Mouse (Mus musculus) induced T-regulatory cell, adult 2 months (primary cell): ENCODE data around the gene Rsrp1.
"Not testable (repeated sequence)": the region's sequence is repeated elsewhere in the genome, so short reads cannot be mapped to it uniquely, and the experiment has no call there.

Experiments
- DNase-seq: peaks from one replicate; pipeline ENCODE4 v3.0.0-alpha.2; 2012; ENCODE audit warnings: low read depth

Rsrp1 gene

GRCm38 (mm10) chr4:134923258-134924018 lies at the start of gene Rsrp1:
Rsrp1 (plus strand) TSS chr4:134923592.
- DNase-seq = peak; percentile 99

- no peak for DNase-seq
Observed at GRCm38 (mm10) chr4:134876171-134876570, 47.2 kb upstream of the Rsrp1 start.

DNA sequence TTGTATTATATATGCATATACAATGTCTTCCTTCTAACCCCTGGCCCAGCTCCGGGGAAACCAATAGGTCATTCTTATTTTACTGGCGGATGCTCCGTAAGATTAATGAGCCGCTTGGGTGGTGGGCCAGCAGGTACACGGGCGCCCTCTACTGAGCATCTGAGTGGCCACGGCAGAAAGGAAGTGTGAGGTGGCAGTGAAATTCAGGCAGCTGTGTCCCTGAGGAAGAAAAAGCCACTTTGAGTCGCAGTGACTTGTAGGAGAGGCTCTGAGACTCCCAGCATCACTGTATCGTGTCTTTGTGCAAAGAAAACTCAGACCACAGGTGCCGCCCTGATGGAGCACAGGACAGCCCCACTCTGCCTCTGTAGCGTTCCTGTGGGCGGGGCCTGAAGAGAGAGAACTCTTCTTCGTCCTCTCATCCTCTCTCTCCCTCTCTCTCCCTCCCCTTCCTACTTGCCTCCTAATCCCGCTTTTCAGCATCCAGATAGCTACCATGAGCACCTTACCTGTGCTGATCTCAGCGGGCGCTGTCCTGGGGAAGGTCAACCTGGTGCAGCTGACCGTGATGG lies 43.9 kb upstream of the Rsrp1 start:
- peak; percentile 84 for DNase-seq

DNA sequence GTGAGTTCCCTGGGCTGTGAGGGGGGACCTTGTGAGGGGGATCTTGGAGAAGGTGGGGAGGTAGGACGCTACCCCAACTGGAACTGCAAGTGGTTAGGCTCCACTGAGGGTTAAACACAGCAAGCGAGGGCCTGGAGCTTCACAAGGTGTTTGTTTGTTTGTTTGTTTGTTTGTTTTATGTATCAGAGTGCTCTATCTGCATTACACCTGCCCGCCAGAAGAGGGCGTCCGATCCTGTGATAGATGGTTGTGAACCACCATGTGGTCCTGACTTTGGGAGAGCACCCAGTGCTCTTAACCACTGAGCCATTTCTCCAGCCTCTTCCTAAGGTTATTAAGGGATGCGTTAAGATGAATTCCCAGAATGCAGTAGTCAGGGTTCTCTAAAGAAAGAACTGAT lies 43.4 kb upstream of the Rsrp1 start:
- DNase-seq = peak; percentile 66

DNA sequence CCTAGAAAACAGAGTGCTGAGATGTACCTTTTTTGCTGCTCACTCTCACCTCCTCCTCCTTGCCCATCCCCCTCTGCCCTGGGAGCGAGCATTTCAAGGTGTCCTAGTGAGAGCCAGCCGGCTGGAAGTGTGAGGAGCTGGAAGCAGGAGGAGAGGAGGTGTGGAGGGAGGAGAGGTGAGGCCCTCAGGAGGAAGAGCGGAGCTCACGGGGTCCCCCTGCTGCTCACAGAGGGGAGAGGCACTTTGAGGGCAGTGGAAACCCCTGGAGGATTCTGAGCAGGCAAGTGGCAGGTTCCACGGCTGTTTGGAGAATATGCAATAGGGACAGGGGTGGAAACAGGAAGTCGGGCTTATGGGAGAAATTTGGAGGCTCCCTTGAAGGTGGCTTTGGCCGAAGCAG lies 40.1 kb upstream of the Rsrp1 start:
- peak; percentile 71 for DNase-seq

DNA sequence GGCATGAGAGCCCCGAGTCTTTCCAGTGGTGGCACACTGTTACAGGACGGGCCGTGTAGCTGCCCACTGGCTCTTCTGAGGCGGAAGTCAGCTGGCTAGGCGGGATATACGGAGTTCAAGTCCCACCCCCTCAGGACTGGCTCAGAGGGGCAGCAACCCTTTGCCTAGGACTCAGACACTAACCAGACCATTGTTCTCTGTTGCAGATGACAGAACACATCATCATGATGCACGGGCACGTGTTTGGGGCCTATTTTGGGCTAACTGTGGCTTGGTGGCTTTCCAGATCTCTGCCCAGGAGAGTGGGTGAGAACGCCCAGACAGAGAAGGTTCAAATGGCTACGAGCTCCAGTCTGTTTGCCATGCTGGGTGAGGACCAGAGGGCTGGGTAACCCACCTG lies 39.6 kb upstream of the Rsrp1 start:
- DNase-seq = no peak

GRCm38 (mm10) chr4:134884364-134884763 lies 39.0 kb upstream of the Rsrp1 start:
- DNase-seq = no peak

- no peak for DNase-seq
Observed at GRCm38 (mm10) chr4:134892096-134892495, 31.3 kb upstream of the Rsrp1 start.

DNA sequence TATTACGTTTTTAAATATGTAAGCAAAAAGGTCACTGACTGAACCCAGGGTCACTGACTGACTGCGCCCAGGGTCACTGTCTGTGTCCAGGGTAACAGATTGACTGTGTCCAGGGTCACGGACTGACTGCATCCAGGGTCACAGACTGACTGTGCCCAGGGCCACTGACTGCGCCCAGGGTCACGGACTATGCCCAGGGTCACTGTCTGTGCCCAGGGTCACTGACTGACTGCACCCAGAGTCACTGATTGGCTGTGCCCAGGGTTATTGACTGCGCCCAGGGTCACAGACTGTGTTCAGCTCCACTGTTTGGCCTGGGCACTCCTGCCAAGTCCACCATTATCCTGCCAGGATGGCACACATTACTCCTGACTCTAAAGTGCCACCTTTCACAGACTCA lies 26.1 kb upstream of the Rsrp1 start:
- DNase-seq = no peak

GRCm38 (mm10) chr4:134901126-134901525 lies 22.3 kb upstream of the Rsrp1 start:
- no peak for DNase-seq

DNA sequence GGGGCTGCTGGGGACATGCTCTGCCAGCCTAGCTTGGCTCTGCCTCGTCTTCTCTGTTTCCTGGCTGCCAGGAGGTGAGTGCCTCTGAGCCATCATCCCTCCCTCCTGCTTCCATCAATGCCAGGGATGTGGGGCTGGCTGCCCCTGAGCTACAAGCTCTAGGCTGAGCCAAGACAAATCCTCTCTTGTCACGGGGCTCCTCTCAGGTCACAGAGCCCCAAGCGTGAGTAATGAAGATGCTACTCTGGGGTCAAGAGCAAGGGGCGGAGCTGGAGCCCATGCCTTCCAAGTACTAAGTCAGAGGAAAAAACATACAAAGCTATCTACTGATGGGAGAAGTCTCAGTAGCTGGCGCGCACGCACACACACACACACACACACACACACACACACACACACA lies 20.3 kb upstream of the Rsrp1 start:
- no peak for DNase-seq

DNA sequence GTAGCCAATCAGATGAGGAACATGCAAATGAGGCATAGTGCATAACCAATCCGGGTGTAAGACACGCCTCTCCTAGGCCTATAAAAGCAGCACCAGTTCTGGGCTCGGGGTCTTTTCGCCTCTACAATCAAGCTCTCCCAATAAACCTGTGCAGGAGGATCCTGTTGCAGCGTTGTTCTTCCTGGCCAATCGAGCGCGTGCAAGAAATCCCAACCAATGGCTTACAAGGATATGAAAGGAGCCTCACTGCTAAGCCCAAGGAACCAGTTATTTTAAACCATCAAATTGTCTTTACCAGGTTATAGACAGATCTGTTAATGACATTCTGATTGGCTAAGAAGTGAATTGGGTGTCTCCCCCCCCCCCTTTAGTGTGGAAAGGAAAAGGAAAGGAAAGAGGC lies 12.0 kb upstream of the Rsrp1 start:
- not testable (repeated sequence) for DNase-seq

DNA sequence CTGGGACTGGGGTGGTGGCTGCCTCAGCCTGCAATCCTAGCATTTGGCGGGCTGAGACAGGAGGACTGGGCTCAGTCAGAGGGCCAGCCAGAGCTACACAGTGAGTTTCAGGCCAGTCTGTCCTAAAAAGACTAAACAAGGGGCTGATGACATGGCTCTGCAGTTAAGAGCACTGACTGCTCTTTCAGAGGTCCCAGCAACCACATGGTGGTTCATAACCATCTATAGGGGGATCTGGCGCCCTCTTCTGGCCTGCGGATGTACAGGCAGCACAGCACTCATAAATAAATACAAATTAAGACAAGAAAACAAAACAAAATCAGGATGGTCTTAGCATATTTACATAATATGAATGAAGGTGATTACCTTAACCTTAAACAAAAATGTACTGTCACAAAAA lies 10.0 kb upstream of the Rsrp1 start:
- peak; percentile 92 for DNase-seq

GRCm38 (mm10) chr4:134914122-134914863 lies 9.1 kb upstream of the Rsrp1 start:
- no peak for DNase-seq

DNA sequence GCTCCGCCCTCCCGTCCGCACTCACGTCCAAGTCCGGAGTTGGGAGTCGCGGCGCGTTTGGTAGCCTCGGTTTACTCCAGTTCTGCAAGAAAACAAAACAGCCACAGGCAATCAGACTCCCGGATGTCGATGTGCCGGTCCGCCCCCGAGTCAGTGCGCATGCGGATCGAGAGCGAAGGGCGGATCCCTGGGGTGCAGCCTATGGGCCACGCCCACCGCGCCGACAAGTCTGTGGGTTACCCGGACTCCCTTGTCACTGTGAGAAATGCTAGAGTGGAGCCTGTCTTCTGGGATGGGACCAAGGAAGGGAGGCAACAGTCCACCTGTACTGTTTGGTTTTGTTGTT lies 8.6 kb upstream of the Rsrp1 start, which contains the start of gene Tmem50a:
Tmem50a (minus strand) TSS at position 161 of the 346 bp plus-strand sequence.
- DNase-seq = peak; percentile 99

GRCm38 (mm10) chr4:134915223-134916050 lies 8.0 kb upstream of the Rsrp1 start:
- DNase-seq = no peak

DNA sequence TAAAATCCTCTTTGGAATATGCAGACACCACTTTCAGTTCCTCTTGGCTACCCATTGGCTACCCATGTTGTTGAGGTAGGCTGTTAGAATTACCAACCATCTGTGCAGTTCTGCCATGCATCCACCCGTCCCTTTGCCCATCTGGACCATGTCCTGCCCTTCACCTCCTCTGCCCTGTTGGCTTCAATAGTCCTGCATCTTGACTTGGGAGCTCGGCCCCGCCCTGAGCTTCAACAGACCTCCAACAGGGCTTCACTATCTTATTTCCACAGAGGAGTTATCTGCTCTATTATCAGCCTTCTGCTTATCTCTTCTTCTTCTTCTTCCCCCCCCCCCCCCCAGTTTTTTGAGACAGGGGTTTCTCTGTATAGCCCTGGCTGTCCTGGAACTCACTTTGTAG lies 6.2 kb upstream of the Rsrp1 start:
- no peak for DNase-seq

DNA sequence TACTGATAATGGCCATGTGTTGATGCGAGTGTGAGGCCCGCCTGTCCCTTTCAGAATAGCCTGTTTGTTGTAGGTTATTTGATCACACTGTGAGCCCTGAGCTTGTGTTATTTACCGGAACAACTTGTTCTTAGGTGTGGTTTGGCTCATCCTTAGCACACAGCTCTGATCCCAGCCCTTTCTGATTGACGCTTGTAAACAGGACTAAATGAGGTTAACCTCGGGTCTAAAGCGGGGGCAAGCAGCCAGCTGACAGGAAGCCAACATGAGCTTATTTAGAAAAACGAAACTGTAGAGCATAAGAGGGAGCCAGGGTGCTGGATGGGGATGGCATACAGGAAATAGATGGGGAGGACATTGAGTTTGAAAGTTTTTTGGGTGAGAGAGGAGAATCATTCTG lies 5.0 kb upstream of the Rsrp1 start:
- peak; percentile 88 for DNase-seq

GRCm38 (mm10) chr4:134919733-134920540 lies 3.5 kb upstream of the Rsrp1 start:
- DNase-seq = peak; percentile 85

DNA sequence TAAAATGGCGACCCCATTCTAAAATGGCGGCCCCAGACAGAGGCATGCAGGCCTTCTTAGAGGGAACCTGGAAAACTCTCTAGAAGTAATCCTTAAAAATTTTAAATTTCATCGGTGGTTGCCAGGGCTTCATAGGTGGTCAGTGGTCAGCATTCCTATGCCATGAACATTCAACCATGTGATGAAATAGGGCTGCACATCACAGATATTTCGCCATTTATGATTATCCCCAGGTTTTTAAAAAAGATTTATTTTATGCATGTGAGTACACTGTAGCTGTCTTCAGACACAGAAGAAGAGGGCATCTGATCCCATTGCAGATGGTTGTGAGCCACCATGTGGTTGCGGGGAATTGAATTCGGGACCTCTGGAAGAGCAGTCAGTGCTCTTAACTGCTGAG lies 2.8 kb upstream of the Rsrp1 start:
- DNase-seq = no peak

DNA sequence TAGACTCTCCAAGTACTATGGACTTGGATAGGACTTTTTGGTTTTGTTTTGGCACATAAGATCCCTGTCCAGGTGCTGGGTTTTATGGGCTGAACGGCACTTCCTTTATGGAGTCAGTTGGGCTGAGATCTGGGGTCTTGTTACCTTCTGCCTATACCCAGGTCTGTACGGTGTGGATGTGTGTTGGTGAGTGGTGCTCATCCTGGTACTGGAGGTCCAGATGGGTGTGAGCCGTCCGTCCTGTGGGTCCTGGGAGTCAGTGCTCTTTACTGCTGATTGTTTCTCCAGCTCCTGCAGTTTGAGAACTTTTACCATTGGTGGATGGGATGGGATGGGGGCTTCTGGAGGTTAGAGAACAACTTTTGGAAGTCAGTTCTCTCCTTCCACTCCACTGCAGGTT lies 1.7 kb upstream of the Rsrp1 start:
- DNase-seq = no peak
